Mouse (Mus musculus) right cerebral cortex, postnatal 14 days (tissue): Measurements from ENCODE around the gene Cracr2b.

ENCODE experiments used
- DNase-seq: peaks from one replicate; pipeline ENCODE4 v3.0.0; 2022

The Cracr2b gene

GRCm38 (mm10) chr7:141470637-141470944 lies 9.7 kb downstream of the Cracr2b start:
- no peak for DNase-seq

- no peak for DNase-seq
Measured at GRCm38 (mm10) chr7:141471236-141471635, 10.3 kb downstream of the Cracr2b start.

DNA sequence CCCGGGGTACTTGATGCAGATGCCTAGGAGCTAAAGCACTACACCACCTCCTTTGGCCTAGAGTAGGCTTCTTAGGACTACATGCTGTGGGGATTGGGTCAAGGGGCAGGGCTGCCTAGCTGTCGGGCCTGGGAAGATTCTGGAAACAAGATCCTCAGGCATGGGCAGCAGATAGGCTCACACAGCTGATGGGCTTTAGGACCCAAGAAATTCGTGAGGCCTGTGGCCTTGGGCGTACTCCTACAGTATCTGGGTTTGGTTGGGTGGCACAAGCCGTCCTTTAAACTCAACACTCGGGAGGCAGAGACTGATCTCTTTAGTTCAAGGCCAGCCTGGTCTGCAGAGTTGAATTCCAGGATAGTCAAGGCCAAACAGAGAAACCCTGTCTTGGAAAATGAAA lies 11.3 kb downstream of the Cracr2b start:
- no peak for DNase-seq

- DNase-seq = no peak
Measured at GRCm38 (mm10) chr7:141472763-141473162, 11.9 kb downstream of the Cracr2b start.

- no peak for DNase-seq
Measured at GRCm38 (mm10) chr7:141474160-141474559, 13.3 kb downstream of the Cracr2b start.

- peak; percentile 84 for DNase-seq
Measured at GRCm38 (mm10) chr7:141475011-141475804, 14.3 kb downstream of the Cracr2b start, which contains the start of the genes Polr2l and Tspan4. Gene Polr2l (minus strand): TSS chr7:141475132. Gene Tspan4 (plus strand): TSS chr7:141475240.

DNA sequence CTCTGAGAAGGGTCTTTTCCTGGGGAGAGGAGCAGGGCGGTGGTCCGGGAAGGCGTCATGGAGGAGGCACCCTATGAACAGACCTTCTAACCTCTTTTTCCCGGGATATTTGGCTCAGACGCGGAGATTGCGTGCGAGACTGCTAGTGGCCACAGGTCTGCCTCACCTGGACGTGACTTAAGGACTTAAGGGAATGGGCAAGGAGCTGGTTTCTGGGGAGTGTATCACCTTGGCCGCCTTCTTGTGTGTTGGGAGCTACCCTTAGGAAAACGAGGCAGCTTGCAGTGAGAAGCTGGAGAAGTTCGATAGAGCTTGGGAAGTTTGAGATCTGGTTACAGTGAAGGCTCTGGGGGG lies 14.9 kb downstream of the Cracr2b start:
- no peak for DNase-seq

GRCm38 (mm10) chr7:141476226-141476980 lies 15.5 kb downstream of the Cracr2b start:
- peak; percentile 60 for DNase-seq

GRCm38 (mm10) chr7:141476981-141477370 lies 16.1 kb downstream of the Cracr2b start:
- DNase-seq = no peak

DNA sequence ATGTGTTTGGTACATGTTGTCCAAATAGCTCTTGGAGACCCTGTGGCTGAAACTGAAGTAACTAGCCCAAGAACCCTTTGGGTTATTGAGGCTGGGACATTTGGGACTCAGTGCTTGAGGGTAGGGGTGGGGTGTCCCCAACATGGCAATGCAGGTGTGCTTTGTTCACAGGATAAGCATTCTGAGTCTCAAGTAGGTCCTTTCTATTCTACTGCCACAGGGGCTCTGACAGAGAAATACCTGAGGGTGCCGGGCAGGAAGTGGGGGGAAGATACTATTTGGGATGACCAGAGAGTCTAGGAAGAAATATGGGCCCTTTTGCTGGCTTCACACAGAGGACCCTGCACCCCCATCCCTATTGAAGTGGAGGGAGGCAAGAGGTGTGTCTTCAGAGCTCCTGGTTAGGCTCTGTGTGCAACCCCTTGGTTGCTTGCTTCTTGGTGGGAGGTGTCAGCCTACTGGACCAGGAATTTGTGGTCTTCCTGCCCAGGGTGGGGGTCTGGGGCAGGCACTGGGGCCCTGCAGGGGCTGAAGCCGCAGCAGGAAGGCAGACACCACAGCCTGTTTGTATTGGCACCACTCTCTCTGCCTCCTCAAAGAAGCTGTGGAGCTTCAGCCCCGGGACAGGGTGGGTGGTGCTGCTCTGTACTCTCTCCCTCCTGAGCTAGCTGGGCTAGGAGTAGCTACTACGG lies 16.8 kb downstream of the Cracr2b start:
- DNase-seq = no peak

GRCm38 (mm10) chr7:141478270-141478748 lies 17.4 kb downstream of the Cracr2b start:
- no peak for DNase-seq

DNA sequence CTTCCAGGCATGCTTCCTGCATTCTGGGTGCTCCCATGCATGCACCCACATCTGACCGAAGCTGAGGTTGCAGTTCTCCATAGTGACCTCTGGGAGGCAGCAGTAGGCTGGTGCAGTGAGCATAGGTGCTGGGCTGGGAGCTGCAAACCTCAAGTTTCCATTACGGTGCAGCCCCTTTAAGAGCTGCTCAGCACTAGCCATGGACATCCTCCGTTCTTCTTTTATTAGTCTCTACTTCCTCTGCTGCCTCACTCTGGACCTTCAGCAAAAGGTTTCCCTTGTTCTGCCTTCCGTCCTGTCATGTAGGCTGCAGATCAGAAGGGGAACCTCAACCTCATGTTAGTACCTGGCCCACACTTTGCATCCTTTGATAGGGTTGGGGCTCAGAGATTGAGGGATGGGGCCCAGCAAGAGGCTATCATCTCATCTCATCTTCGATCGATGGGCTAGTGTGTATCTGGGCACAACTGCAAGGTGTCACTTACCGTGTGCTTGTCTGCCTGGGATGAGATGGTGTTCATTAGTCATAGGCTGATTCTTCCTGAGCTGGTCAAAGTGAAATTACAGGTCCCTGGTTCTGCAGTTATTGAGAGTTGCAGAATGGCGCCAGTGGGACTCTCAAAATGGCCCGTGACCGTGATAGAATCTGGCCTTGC lies 20.1 kb downstream of the Cracr2b start:
- peak; percentile 50 for DNase-seq

- peak; percentile 66 for DNase-seq
Measured at GRCm38 (mm10) chr7:141481498-141482401, 20.9 kb downstream of the Cracr2b start.

DNA sequence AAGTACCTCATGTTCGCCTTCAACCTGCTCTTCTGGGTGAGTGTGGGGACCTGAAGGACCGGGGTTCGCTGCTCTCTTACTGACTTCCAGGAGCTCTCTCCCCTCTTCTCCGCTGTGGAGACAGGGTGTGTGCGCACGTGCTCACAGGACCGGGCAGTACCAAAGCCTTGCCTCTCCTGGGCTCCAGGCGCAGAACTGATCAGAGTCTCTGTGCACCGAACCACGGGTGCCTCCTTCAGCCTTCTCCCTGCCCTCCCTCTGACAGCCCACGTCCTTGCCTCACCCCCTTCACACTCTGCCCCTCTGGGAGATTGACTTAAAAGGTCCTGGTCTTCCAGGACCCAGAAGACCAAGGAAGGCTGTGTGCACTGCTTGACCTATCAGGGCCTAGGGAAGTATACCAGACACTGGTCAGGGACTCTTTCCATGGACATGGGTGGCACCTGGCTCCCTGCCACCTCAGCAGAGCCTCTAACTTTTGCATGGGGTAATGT lies 21.7 kb downstream of the Cracr2b start:
- DNase-seq = no peak

DNA sequence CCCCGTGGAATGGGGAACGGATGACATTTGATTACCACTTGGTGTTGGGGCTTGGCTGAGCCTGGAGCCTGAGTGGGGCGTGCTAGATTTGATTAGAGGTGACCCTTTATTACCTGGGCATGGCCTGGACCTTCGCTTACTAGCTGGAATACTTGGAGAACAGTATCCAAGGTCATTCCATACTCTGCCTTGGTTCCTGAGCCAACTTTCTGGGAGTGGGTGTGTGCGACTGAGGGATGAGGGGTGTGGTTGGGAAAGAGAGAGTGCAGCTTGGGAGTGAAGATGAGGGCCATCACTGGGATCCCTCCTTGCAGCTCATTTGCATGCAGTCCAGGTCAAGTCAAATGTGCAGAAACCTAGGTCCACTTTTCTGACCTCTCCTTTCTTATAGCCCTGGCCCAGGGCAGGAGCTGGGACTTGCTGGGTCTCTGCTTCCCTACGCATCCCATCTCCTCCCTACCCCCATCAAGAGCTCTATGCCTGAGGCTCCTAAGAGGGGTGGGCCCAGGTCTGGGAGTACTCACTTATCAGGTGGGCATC lies 22.3 kb downstream of the Cracr2b start:
- DNase-seq = no peak

- DNase-seq = no peak
Measured at GRCm38 (mm10) chr7:141484186-141485120, 23.6 kb downstream of the Cracr2b start.

- DNase-seq = no peak
Measured at GRCm38 (mm10) chr7:141485186-141485585, 24.3 kb downstream of the Cracr2b start.

GRCm38 (mm10) chr7:141485606-141486005 lies 24.7 kb downstream of the Cracr2b start:
- no peak for DNase-seq

DNA sequence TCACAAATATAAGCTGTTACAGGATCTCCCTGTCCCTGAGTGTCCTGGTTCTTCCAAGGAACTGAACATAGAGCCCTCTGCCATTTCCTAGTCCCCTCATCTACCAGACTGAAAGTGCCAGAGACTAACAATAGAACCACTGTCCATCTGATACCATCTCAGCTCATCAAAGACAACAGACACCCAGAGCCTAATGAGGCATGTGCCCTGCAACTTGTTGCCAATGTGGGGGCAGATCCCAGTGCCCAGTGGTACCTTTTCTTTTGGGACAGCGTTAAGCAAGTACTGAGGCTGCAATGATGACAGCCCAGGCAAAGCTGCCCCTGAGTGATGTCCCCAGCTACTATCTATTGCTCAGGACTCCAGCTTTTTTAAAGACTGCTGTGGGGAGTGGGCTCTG lies 25.3 kb downstream of the Cracr2b start:
- DNase-seq = no peak

GRCm38 (mm10) chr7:141487141-141487540 lies 26.2 kb downstream of the Cracr2b start:
- no peak for DNase-seq
